Mouse (Mus musculus): Measurements from ENCODE around the gene Ptpn6. TPM values are rescaled to one million over a fixed set of nuclear protein-coding genes. Genes with fewer than 3 reads are reported as not detected.

Gene Ptpn6
- total and polyA plus RNA-seq, 3 experiments, result 91.9 to 184 TPM; not detected in 1

DNA sequence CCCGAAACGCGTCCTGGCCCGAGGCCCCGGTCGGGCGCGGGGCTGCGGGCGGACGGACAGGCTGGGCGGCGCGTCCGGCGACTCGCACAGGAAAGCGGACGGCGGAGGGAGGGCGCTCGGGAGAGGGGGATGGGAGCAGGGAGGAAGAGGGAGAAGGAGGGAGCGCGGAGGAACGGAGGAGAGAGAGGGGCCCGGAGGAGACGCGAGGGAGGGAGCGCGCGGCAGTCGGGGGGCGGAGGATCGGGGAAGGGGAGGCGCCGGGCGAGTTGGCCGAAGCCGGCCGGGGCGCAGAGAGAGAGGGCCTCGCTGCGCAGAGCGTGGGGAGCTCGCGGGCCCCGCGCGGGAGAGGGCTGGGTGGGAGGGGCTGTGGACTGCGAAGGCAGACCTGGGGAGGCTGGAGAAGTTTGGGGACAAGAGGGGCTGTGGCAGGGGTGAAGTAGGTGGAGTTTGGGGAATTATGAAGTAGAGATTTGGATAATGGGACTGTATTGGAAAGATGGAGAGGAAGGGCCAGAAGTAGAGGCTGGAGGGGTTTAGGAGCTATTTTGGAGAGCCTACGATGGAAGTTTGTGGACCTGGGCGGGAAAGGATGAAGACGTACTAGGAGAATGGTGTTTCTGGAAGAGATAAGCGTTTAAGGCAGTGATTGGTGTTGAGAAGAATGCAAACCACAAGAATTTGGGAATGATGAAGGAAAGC is 18.3 kb upstream of the Ptpn6 start:
- DNase-seq (ENCODE audit: low read depth, low spot score), result peak; percentile 64
- TF ChIP-seq POLR2AphosphoS5 (IDR thresholded peaks at IDR 0.05; ENCODE audit: borderline replicate concordance, low read depth, low read length), result no peak
- 0 out of 2 replicates have a peak, but pooled peaks have one; percentile 25 for TF ChIP-seq TCF12 (IDR thresholded peaks at IDR 0.05; ENCODE audit: low read depth, low read length)
- TF ChIP-seq ETS1 (IDR thresholded peaks at IDR 0.05; ENCODE audit: low read depth, low read length), result no peak
- no peak for TF ChIP-seq BHLHE40 (IDR thresholded peaks at IDR 0.05; ENCODE audit: borderline replicate concordance, low read depth, low read length)
- no peak for TF ChIP-seq RAD21 (IDR thresholded peaks at IDR 0.05; ENCODE audit: low read depth, low read length)
- TF ChIP-seq POLR2AphosphoS2 (IDR thresholded peaks at IDR 0.05; ENCODE audit: low read length), result no peak
- TF ChIP-seq MXI1 (IDR thresholded peaks at IDR 0.05; ENCODE audit: low read depth, low read length), result 0 out of 2 replicates have a peak, but pooled peaks have one; percentile 38
- TF ChIP-seq CTCF (IDR thresholded peaks at IDR 0.05 in 2 of 3, conservative IDR thresholded peaks at IDR 0.05 in 1 of 3; ENCODE audit: control insufficient read depth in 1 of 3, insufficient read depth in 1 of 3, low read depth in 2 of 3, low read length in 3 of 3, poor library complexity in 1 of 3, severe bottlenecking in 1 of 3), result no peak
- TF ChIP-seq RCOR1 (IDR thresholded peaks at IDR 0.05; ENCODE audit: low read depth, low read length), result no peak
- TF ChIP-seq ZC3H11A (IDR thresholded peaks at IDR 0.05; ENCODE audit: low read depth, low read length), result no peak
- no peak for TF ChIP-seq JUND (IDR thresholded peaks at IDR 0.05; ENCODE audit: low read depth, low read length)
- TF ChIP-seq ZKSCAN1 (IDR thresholded peaks at IDR 0.05; ENCODE audit: low read depth, low read length), result no peak
- 0 out of 2 replicates have a peak, but pooled peaks have one; percentile 34 for TF ChIP-seq SIN3A (IDR thresholded peaks at IDR 0.05; ENCODE audit: low read length)
- peak; percentile 22 to 47; a peak in 2 of 4 replicates for TF ChIP-seq POLR2A (IDR thresholded peaks at IDR 0.05; ENCODE audit: control insufficient read depth in 1 of 2, insufficient read depth in 1 of 2, low read depth in 1 of 2, low read length in 2 of 2, poor library complexity in 1 of 2)
- no peak for TF ChIP-seq GABPA (IDR thresholded peaks at IDR 0.05; ENCODE audit: low read depth, low read length)
- TF ChIP-seq EP300 (IDR thresholded peaks at IDR 0.05; ENCODE audit: low read depth in 1 of 2, low read length in 2 of 2), result no peak
- TF ChIP-seq MAX (IDR thresholded peaks at IDR 0.05; ENCODE audit: low read length), result no peak
- peak; percentile 53; the same call in 1 of the 2 replicates for TF ChIP-seq HCFC1 (IDR thresholded peaks at IDR 0.05; ENCODE audit: low read depth, low read length)
- no peak for TF ChIP-seq MAFK (IDR thresholded peaks at IDR 0.05; ENCODE audit: borderline replicate concordance, low read depth, low read length)
- no peak for TF ChIP-seq ZNF384 (IDR thresholded peaks at IDR 0.05; ENCODE audit: low read depth, low read length)
- peak; percentile 91 for TF ChIP-seq MAZ (IDR thresholded peaks at IDR 0.05; ENCODE audit: low read depth, low read length)
- no peak for TF ChIP-seq USF1 (IDR thresholded peaks at IDR 0.05; ENCODE audit: low read depth, low read length)
- no peak for TF ChIP-seq NRF1 (IDR thresholded peaks at IDR 0.05; ENCODE audit: insufficient read depth, low read depth, low read length, poor library complexity, severe bottlenecking)
- TF ChIP-seq UBTF (IDR thresholded peaks at IDR 0.05; ENCODE audit: borderline replicate concordance, insufficient read depth, low read depth, low read length), result 0 out of 2 replicates have a peak, but pooled peaks have one; percentile 36
- TF ChIP-seq KAT2A (conservative IDR thresholded peaks at IDR 0.05; ENCODE audit: low read depth, low read length), result no peak
- no peak for TF ChIP-seq TAL1 (IDR thresholded peaks at IDR 0.05; ENCODE audit: low read length)
- no peak for TF ChIP-seq SMC3 (IDR thresholded peaks at IDR 0.05; ENCODE audit: low read depth, low read length)
- no peak for TF ChIP-seq ELF1 (IDR thresholded peaks at IDR 0.05; ENCODE audit: low read depth, low read length)
- peak; percentile 12; the same call in 1 of the 2 replicates for TF ChIP-seq GATA1 (IDR thresholded peaks at IDR 0.05; ENCODE audit: low read depth, low read length)
- no peak for TF ChIP-seq MYC (IDR thresholded peaks at IDR 0.05; ENCODE audit: low read depth, low read length)
- TF ChIP-seq E2F4 (IDR thresholded peaks at IDR 0.05; ENCODE audit: borderline replicate concordance, low read depth, low read length), result no peak
- no peak; the same call in 1 of the 2 replicates for TF ChIP-seq NELFE (IDR thresholded peaks at IDR 0.05; ENCODE audit: low read depth, low read length)
- TF ChIP-seq ZMIZ1 (IDR thresholded peaks at IDR 0.05; ENCODE audit: low read depth, low read length), result peak; percentile 26; the same call in 1 of the 2 replicates
- TF ChIP-seq TBP (IDR thresholded peaks at IDR 0.05; ENCODE audit: low read depth, low read length), result no peak
- TF ChIP-seq CHD1 (IDR thresholded peaks at IDR 0.05; ENCODE audit: low read depth, low read length), result no peak
- TF ChIP-seq MEF2A (IDR thresholded peaks at IDR 0.05; ENCODE audit: extremely low read depth, insufficient replicate concordance, low read depth, low read length, poor library complexity, severe bottlenecking), result no peak

More for the DNA sequence above, 18.3 kb upstream of the Ptpn6 start:
- peak overlapping the region; percentile 62 to 67 for H3K4me3 ChIP-seq (ENCODE audit: control insufficient read depth in 1 of 2, insufficient read depth in 1 of 2, low read depth in 2 of 2, low read length in 2 of 2)
- no peaks in the 10 kb centered on the region for H3K27me3 ChIP-seq (ENCODE audit: control insufficient read depth in 1 of 2, insufficient read depth in 2 of 2, low read length in 2 of 2)
- H3K79me2 ChIP-seq (ENCODE audit: control insufficient read depth, insufficient read depth, low read length, poor library complexity), result peaks cover 14% of the 10 kb centered on the region
- H3K27ac ChIP-seq (ENCODE audit: control insufficient read depth, low read depth, low read length), result peak overlapping the region; percentile 38
- peak overlapping the region; percentile 91 for H3K9ac ChIP-seq (ENCODE audit: control insufficient read depth, low read depth, low read length, poor library complexity, severe bottlenecking)
- peaks cover 0 to 2% of the 10 kb centered on the region in 2 experiments; a peak in 1 of 4 replicates for H3K36me3 ChIP-seq (ENCODE audit: control insufficient read depth in 1 of 2, insufficient read depth in 2 of 2, low read length in 2 of 2)
- peaks cover 2 to 32% of the 10 kb centered on the region in 2 experiments; a peak in 3 of 4 replicates for H3K4me1 ChIP-seq (ENCODE audit: control insufficient read depth in 1 of 2, insufficient read depth in 2 of 2, low read length in 2 of 2)
- no peaks in the 10 kb centered on the region for H3K9me3 ChIP-seq (replicated peaks; ENCODE audit: insufficient read depth, low read length)
